Mouse (Mus musculus): ENCODE data around the gene Epdr1.

GRCm38 (mm10) chr13:19649824-19650223 is 30.1 kb upstream of the Epdr1 start:
- TF ChIP-seq CHD2 (IDR thresholded peaks at IDR 0.05; ENCODE audit: low read depth, low read length): no peak
- no peak for TF ChIP-seq ZC3H11A (IDR thresholded peaks at IDR 0.05; ENCODE audit: borderline replicate concordance, low read depth, low read length)
- no peak for TF ChIP-seq HCFC1 (IDR thresholded peaks at IDR 0.05; ENCODE audit: borderline replicate concordance, insufficient read depth, low read length)
- TF ChIP-seq ZNF384 (IDR thresholded peaks at IDR 0.05; ENCODE audit: low read depth, low read length): no peak
- TF ChIP-seq MAFK (IDR thresholded peaks at IDR 0.05; ENCODE audit: insufficient read depth, low read depth, low read length): no peak
